Mouse (Mus musculus): Measurements from ENCODE around the gene Tle2. TPM values are rescaled to one million over a fixed set of nuclear protein-coding genes. Genes with fewer than 3 reads are reported as not detected.
A peak's percentile ranks its signal among the peaks of the same experiment; 100 is the strongest.

Gene Tle2
- polyA plus RNA-seq, 1 experiment from 2014 or later = 54.8 TPM

- ATAC-seq = no peak
- no peak overlapping the region for H3K4me3 ChIP-seq (ENCODE audit: low read depth, low read length)
- no peaks in the 10 kb centered on the region for H3K9me3 ChIP-seq (replicated peaks; ENCODE audit: control insufficient read depth, low read length, poor library complexity, severe bottlenecking)
- H3K9ac ChIP-seq (ENCODE audit: low read depth, low read length) = no peak overlapping the region
- H3K27ac ChIP-seq (ENCODE audit: low read length) = no peak overlapping the region
- WGBS = 91% methylated on average over 10 of the region's 10 CpGs
- no peak overlapping the region for H3K4me2 ChIP-seq (ENCODE audit: low read length)
- H3K4me1 ChIP-seq (ENCODE audit: control insufficient read depth, insufficient read depth, low read length) = peaks cover 23% of the 10 kb centered on the region
- no peaks in the 10 kb centered on the region for H3K27me3 ChIP-seq (ENCODE audit: control insufficient read depth, insufficient read depth, low read depth, low read length)
- no peaks in the 10 kb centered on the region for H3K36me3 ChIP-seq (ENCODE audit: control insufficient read depth, insufficient read depth, low read length)
Observed at GRCm38 (mm10) chr10:81541803-81542202, 32.6 kb upstream of the Tle2 start.

- Histone ChIP-seq H3K27me3 (ENCODE audit: control insufficient read depth, insufficient read depth, low read depth, low read length) (no peaks in the 10 kb centered on the region), H3K4me2 (ENCODE audit: low read length) (peak overlapping the region; percentile 90), H3K36me3 (ENCODE audit: control insufficient read depth, insufficient read depth, low read length) (no peaks in the 10 kb centered on the region), H3K4me1 (ENCODE audit: control insufficient read depth, insufficient read depth, low read length) (peaks cover 23% of the 10 kb centered on the region), H3K27ac (ENCODE audit: low read length) (no peak overlapping the region), H3K9ac (ENCODE audit: low read depth, low read length) (peak overlapping the region; percentile 89; the same call in 1 of the 2 replicates), H3K9me3 (replicated peaks; ENCODE audit: control insufficient read depth, low read length, poor library complexity, severe bottlenecking) (no peaks in the 10 kb centered on the region), H3K4me3 (ENCODE audit: low read depth, low read length) (peak overlapping the region; percentile 92)
- no peak for ATAC-seq
- WGBS = 76% methylated on average over 7 of the region's 7 CpGs
Observed at GRCm38 (mm10) chr10:81542727-81543460, 31.5 kb upstream of the Tle2 start.

GRCm38 (mm10) chr10:81543633-81544032 lies 30.7 kb upstream of the Tle2 start:
- Histone ChIP-seq H3K4me3 (ENCODE audit: low read depth, low read length) (peak overlapping the region; percentile 92), H3K4me1 (ENCODE audit: control insufficient read depth, insufficient read depth, low read length) (peaks cover 23% of the 10 kb centered on the region), H3K9me3 (replicated peaks; ENCODE audit: control insufficient read depth, low read length, poor library complexity, severe bottlenecking) (no peaks in the 10 kb centered on the region), H3K4me2 (ENCODE audit: low read length) (peak overlapping the region; percentile 90), H3K36me3 (ENCODE audit: control insufficient read depth, insufficient read depth, low read length) (no peaks in the 10 kb centered on the region), H3K9ac (ENCODE audit: low read depth, low read length) (peak overlapping the region; percentile 89), H3K27ac (ENCODE audit: low read length) (no peak overlapping the region), H3K27me3 (ENCODE audit: control insufficient read depth, insufficient read depth, low read depth, low read length) (no peaks in the 10 kb centered on the region)
- ATAC-seq = no peak
- 63% methylated on average over 1 of the region's 1 CpGs for WGBS

DNA sequence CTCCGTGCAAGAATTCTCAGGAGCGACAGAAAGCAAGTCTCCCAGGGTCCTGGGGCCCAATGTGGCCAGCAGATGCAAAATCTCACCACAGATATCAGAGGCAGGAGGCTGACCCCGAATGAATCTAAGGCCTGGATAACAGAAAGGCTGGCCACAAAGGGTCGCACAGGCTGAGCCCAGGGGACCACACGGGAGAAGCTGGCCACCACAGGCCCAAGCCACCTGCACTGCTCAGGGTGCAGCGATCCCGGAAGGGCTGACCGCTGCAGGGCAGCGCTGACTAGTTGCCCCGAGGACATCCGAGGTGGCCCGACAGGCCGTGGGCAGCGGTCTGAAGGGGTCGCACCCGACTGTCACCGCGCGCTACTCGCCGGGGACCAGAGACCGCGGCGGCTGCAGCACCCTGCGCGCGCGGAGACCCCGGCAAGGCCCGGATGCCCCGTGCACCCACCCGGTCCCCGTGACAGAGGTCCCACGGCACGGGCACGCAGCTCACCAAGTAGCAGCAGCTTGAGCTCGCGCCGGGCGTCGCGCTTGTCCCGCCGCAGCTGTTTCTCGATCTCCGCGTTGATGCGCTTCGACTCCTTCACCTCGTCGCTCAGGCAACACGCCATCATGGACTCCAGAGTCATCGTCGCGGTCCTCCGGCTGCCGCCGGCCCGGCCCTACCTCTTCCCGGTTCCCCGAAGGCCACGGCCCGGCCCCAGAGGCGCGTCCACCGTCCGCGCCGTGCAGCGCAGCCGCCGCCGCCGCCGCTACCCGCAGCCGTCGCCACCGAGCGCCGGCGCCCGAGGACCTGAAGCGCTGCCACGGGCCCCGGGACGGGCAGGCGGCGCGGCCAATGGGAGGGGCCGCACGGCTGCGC lies 29.8 kb upstream of the Tle2 start:
- peak; percentile 61 for ATAC-seq
- Histone ChIP-seq H3K36me3 (ENCODE audit: control insufficient read depth, insufficient read depth, low read length) (no peaks in the 10 kb centered on the region), H3K9ac (ENCODE audit: low read depth, low read length) (peak overlapping the region; percentile 89), H3K4me3 (ENCODE audit: low read depth, low read length) (peak overlapping the region; percentile 92), H3K4me2 (ENCODE audit: low read length) (peak overlapping the region; percentile 90), H3K27me3 (ENCODE audit: control insufficient read depth, insufficient read depth, low read depth, low read length) (no peaks in the 10 kb centered on the region), H3K9me3 (replicated peaks; ENCODE audit: control insufficient read depth, low read length, poor library complexity, severe bottlenecking) (no peaks in the 10 kb centered on the region), H3K4me1 (ENCODE audit: control insufficient read depth, insufficient read depth, low read length) (peaks cover 23% of the 10 kb centered on the region), H3K27ac (ENCODE audit: low read length) (peak overlapping the region; percentile 89)
- WGBS = under 1% methylated on average over 86 of the region's 93 CpGs

DNA sequence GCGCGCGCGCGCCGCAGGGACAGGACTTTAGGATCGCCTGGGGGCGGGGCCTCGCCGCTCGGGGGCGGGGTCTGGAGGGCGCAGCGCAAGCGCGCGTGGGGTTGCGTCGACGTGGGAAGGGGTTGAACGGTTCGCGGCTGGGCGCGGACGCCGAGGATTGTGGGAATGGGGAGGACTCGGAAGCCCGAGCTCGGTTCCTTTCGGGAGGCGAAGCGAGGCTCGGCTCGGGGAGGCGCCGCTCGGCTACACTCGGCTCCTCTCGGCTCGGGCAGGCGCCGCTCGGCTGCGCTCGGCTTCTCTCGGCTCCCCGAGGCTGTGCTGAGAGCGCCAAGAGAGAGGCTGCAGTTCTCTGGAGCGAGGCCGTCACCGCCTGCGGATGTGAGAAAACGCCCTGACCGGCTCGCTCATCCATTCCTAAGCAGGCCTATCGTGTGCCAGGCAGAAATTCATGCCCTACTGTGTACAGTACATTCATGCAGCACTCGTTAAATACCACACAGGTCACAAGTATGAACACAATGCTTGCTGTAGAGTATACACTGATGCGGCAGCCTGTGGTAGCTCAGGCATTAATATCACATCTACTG lies 29.1 kb upstream of the Tle2 start, which contains the start of gene Gna11:
Gene Gna11 (minus strand): TSS at position 30 of the 587 bp plus-strand sequence.
- Histone ChIP-seq H3K36me3 (ENCODE audit: control insufficient read depth, insufficient read depth, low read length) (no peaks in the 10 kb centered on the region), H3K4me2 (ENCODE audit: low read length) (peak within 1 kb of the TSS; percentile 90), H3K4me3 (ENCODE audit: low read depth, low read length) (peak within 1 kb of the TSS; percentile 92), H3K4me1 (ENCODE audit: control insufficient read depth, insufficient read depth, low read length) (peaks cover 23% of the 10 kb centered on the region), H3K9me3 (replicated peaks; ENCODE audit: control insufficient read depth, low read length, poor library complexity, severe bottlenecking) (no peaks in the 10 kb centered on the region), H3K9ac (ENCODE audit: low read depth, low read length) (peak within 1 kb of the TSS; percentile 89), H3K27ac (ENCODE audit: low read length) (peak within 1 kb of the TSS; percentile 89), H3K27me3 (ENCODE audit: control insufficient read depth, insufficient read depth, low read depth, low read length) (no peaks in the 10 kb centered on the region)
- peak; percentile 96 for ATAC-seq
- under 1% methylated on average over 57 of the region's 59 CpGs for WGBS

DNA sequence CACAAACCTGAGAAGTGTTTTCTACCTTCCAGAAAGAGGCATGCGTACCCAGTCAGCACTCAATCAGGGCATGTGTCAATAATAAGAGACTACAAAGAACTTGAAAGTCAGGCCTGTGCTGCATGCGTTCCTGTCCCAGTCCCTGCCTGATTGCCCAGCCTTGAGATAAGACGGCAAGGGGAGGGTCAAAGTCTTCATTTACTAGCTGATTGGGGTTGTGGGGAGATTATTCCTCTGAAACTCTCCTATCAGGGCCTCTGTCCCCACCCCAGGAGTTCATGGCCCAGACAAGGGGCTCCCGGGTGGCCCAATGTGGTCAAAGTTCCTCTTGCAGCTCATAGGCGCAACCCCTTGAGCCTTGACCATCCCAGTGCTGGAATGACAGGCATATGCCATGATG lies 28.0 kb upstream of the Tle2 start:
- Histone ChIP-seq H3K4me2 (ENCODE audit: low read length) (no peak overlapping the region), H3K4me3 (ENCODE audit: low read depth, low read length) (no peak overlapping the region), H3K9ac (ENCODE audit: low read depth, low read length) (no peak overlapping the region), H3K27me3 (ENCODE audit: control insufficient read depth, insufficient read depth, low read depth, low read length) (no peaks in the 10 kb centered on the region), H3K9me3 (replicated peaks; ENCODE audit: control insufficient read depth, low read length, poor library complexity, severe bottlenecking) (no peaks in the 10 kb centered on the region), H3K27ac (ENCODE audit: low read length) (no peak overlapping the region), H3K4me1 (ENCODE audit: control insufficient read depth, insufficient read depth, low read length) (peaks cover 23% of the 10 kb centered on the region), H3K36me3 (ENCODE audit: control insufficient read depth, insufficient read depth, low read length) (no peaks in the 10 kb centered on the region)
- ATAC-seq = no peak
- 86% methylated on average over 5 of the region's 5 CpGs for WGBS

- Histone ChIP-seq H3K9ac (ENCODE audit: low read depth, low read length) (no peak overlapping the region), H3K4me1 (ENCODE audit: control insufficient read depth, insufficient read depth, low read length) (peaks cover 20% of the 10 kb centered on the region), H3K27me3 (ENCODE audit: control insufficient read depth, insufficient read depth, low read depth, low read length) (no peaks in the 10 kb centered on the region), H3K27ac (ENCODE audit: low read length) (no peak overlapping the region), H3K4me2 (ENCODE audit: low read length) (no peak overlapping the region), H3K4me3 (ENCODE audit: low read depth, low read length) (no peak overlapping the region), H3K9me3 (replicated peaks; ENCODE audit: control insufficient read depth, low read length, poor library complexity, severe bottlenecking) (no peaks in the 10 kb centered on the region), H3K36me3 (ENCODE audit: control insufficient read depth, insufficient read depth, low read length) (no peaks in the 10 kb centered on the region)
- no peak for ATAC-seq
- WGBS = 89% methylated on average over 13 of the region's 13 CpGs
Observed at GRCm38 (mm10) chr10:81546788-81547571, 27.4 kb upstream of the Tle2 start.

DNA sequence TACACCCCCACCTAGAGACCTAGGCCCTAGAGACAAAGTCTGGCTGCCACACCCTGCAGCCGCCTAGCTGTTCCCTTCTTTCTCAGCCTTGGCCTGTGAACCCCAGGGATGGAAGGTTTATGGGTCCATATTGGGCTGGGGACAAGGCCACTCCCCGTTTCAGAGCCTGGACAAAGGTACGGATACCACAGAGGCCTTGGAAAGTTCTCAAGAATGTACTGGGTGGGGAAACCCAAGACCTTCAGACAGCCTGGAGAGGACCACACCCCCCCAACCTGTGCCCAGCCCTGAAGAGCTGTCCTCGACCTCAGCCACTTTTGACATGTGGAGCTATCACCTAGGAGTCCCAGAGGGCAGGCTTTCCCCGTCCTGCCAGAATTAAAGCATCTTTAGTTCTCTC lies 25.4 kb upstream of the Tle2 start:
- ATAC-seq = no peak
- H3K4me3 ChIP-seq (ENCODE audit: low read depth, low read length) = no peak overlapping the region
- no peak overlapping the region for H3K4me2 ChIP-seq (ENCODE audit: low read length)
- H3K9ac ChIP-seq (ENCODE audit: low read depth, low read length) = no peak overlapping the region
- no peaks in the 10 kb centered on the region for H3K9me3 ChIP-seq (replicated peaks; ENCODE audit: control insufficient read depth, low read length, poor library complexity, severe bottlenecking)
- no peaks in the 10 kb centered on the region for H3K27me3 ChIP-seq (ENCODE audit: control insufficient read depth, insufficient read depth, low read depth, low read length)
- H3K27ac ChIP-seq (ENCODE audit: low read length) = no peak overlapping the region
- H3K4me1 ChIP-seq (ENCODE audit: control insufficient read depth, insufficient read depth, low read length) = peaks cover 2% of the 10 kb centered on the region
- WGBS = 85% methylated on average over 5 of the region's 5 CpGs
- no peaks in the 10 kb centered on the region for H3K36me3 ChIP-seq (ENCODE audit: control insufficient read depth, insufficient read depth, low read length)

Data from midbrain, embryonic 16.5 days (tissue).